Mouse (Mus musculus): ENCODE measurements around the gene Uckl1. TPM values are rescaled to one million over a fixed set of nuclear protein-coding genes. Genes with fewer than 3 reads are reported as not detected.

The Uckl1 gene
- polyA plus RNA-seq, 1 experiment from 2014 or later, result 49.1 TPM

GRCm38 (mm10) chr2:181537444-181538047 is 47.1 kb downstream of the Uckl1 start:
- no peak overlapping the region for H3K4me2 ChIP-seq (ENCODE audit: low read depth, low read length)
- H3K9me3 ChIP-seq (ENCODE audit: control insufficient read depth, low read length), result no peaks in the 10 kb centered on the region
- WGBS, result 73% methylated on average over 2 of the region's 2 CpGs
- 0 out of 2 replicates have a peak, but pooled peaks cover 2% of the 10 kb centered on the region for H3K4me1 ChIP-seq (replicated peaks; ENCODE audit: control insufficient read depth, insufficient read depth, low read length)
- H3K27me3 ChIP-seq (ENCODE audit: control insufficient read depth, insufficient read depth, low read depth, low read length), result no peaks in the 10 kb centered on the region
- H3K9ac ChIP-seq (ENCODE audit: low read length), result no peak overlapping the region
- no peaks in the 10 kb centered on the region; the same call in 1 of the 2 replicates for H3K36me3 ChIP-seq (ENCODE audit: control insufficient read depth, insufficient read depth, low read length)
- peak; percentile 65; the same call in 1 of the 2 replicates for ATAC-seq (ENCODE audit: low read depth)
- peak overlapping the region; percentile 7; the same call in 1 of the 2 replicates for H3K27ac ChIP-seq (ENCODE audit: low read length)
- H3K4me3 ChIP-seq (ENCODE audit: low read length), result no peak overlapping the region

DNA sequence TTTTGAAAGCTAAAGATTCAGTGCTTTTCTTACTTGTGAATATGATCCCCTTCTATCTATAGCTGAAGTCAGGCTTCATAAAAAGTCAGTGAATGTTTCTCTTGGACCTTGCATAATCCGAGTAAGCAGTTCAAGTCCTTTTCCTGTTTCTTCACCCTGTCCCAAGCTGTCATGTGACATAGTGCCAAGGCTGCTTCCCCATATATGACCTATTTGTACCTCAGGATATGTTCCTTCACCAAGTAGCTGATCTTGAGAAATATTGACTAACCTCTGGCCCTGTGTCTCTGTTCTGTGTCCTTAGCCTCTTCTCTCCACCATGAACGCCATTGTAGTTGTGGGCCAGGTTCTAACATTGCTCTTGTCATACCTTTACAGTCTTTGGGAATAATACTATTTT is 48.3 kb downstream of the Uckl1 start:
- ATAC-seq (ENCODE audit: low read depth), result no peak
- H3K4me1 ChIP-seq (replicated peaks; ENCODE audit: control insufficient read depth, insufficient read depth, low read length), result 0 out of 2 replicates have a peak, but pooled peaks cover 2% of the 10 kb centered on the region
- 79% methylated on average over 2 of the region's 2 CpGs for WGBS

GRCm38 (mm10) chr2:181532589-181532988 is 52.1 kb downstream of the Uckl1 start:
- H3K27ac ChIP-seq (ENCODE audit: low read length), result no peak overlapping the region
- H3K27me3 ChIP-seq (ENCODE audit: control insufficient read depth, insufficient read depth, low read depth, low read length), result no peaks in the 10 kb centered on the region
- 88% methylated on average over 3 of the region's 3 CpGs for WGBS
- H3K4me1 ChIP-seq (replicated peaks; ENCODE audit: control insufficient read depth, insufficient read depth, low read length), result 0 out of 2 replicates have a peak, but pooled peaks cover 2% of the 10 kb centered on the region
- H3K9me3 ChIP-seq (ENCODE audit: control insufficient read depth, low read length), result peaks cover 6% of the 10 kb centered on the region
- no peak overlapping the region for H3K9ac ChIP-seq (ENCODE audit: low read length)
- no peak overlapping the region for H3K4me2 ChIP-seq (ENCODE audit: low read depth, low read length)
- peaks cover 14% of the 10 kb centered on the region; the same call in 1 of the 2 replicates for H3K36me3 ChIP-seq (ENCODE audit: control insufficient read depth, insufficient read depth, low read length)
- no peak for ATAC-seq (ENCODE audit: low read depth)
- H3K4me3 ChIP-seq (ENCODE audit: low read length), result no peak overlapping the region

More for the DNA sequence above, 48.3 kb downstream of the Uckl1 start:
- Histone ChIP-seq H3K27ac (ENCODE audit: low read length) (no peak overlapping the region), H3K4me2 (ENCODE audit: low read depth, low read length) (no peak overlapping the region), H3K4me3 (ENCODE audit: low read length) (no peak overlapping the region), H3K9me3 (ENCODE audit: control insufficient read depth, low read length) (peaks cover under 1% of the 10 kb centered on the region), H3K36me3 (ENCODE audit: control insufficient read depth, insufficient read depth, low read length) (peaks cover 3% of the 10 kb centered on the region; the same call in 1 of the 2 replicates), H3K27me3 (ENCODE audit: control insufficient read depth, insufficient read depth, low read depth, low read length) (no peaks in the 10 kb centered on the region), H3K9ac (ENCODE audit: low read length) (no peak overlapping the region)

GRCm38 (mm10) chr2:181529076-181529475 is 55.6 kb downstream of the Uckl1 start:
- no peak overlapping the region for H3K4me2 ChIP-seq (ENCODE audit: low read depth, low read length)
- no peak overlapping the region for H3K4me3 ChIP-seq (ENCODE audit: low read length)
- 74% methylated on average over 1 of the region's 1 CpGs for WGBS
- no peaks in the 10 kb centered on the region for H3K27me3 ChIP-seq (ENCODE audit: control insufficient read depth, insufficient read depth, low read depth, low read length)
- H3K9me3 ChIP-seq (ENCODE audit: control insufficient read depth, low read length), result peaks cover 6% of the 10 kb centered on the region
- H3K36me3 ChIP-seq (ENCODE audit: control insufficient read depth, insufficient read depth, low read length), result peaks cover 14% of the 10 kb centered on the region; the same call in 1 of the 2 replicates
- ATAC-seq (ENCODE audit: low read depth), result no peak
- no peak overlapping the region for H3K27ac ChIP-seq (ENCODE audit: low read length)
- 0 out of 2 replicates have a peak, but pooled peaks cover 2% of the 10 kb centered on the region for H3K4me1 ChIP-seq (replicated peaks; ENCODE audit: control insufficient read depth, insufficient read depth, low read length)
- H3K9ac ChIP-seq (ENCODE audit: low read length), result no peak overlapping the region

DNA sequence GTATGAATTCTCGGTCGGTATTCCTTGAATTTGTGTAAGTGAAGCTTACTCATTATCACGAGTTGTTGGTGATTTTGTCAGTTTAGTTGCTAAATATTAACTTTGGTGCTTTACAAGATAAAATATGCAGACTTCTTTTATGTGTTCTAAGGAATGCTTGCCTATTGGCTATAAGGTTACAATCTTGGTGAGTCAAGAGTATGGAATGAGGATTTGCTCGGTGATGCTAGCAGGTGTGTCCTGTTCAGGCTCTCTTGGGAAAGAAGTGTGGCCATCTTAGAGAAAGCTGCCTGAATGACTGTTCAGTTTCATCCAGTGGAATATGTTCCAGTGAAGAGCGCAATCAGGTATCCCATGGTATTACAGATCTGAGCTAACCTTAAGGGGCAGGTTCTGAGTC is 59.2 kb downstream of the Uckl1 start:
- peaks cover 11% of the 10 kb centered on the region for H3K4me1 ChIP-seq (replicated peaks; ENCODE audit: control insufficient read depth, insufficient read depth, low read length)
- H3K36me3 ChIP-seq (ENCODE audit: control insufficient read depth, insufficient read depth, low read length), result peaks cover 7% of the 10 kb centered on the region
- ATAC-seq (ENCODE audit: low read depth), result no peak
- no peak overlapping the region for H3K4me2 ChIP-seq (ENCODE audit: low read depth, low read length)
- H3K27ac ChIP-seq (ENCODE audit: low read length), result no peak overlapping the region
- H3K4me3 ChIP-seq (ENCODE audit: low read length), result no peak overlapping the region
- H3K27me3 ChIP-seq (ENCODE audit: control insufficient read depth, insufficient read depth, low read depth, low read length), result no peaks in the 10 kb centered on the region
- 65% methylated on average over 5 of the region's 5 CpGs for WGBS
- peaks cover under 1% of the 10 kb centered on the region for H3K9me3 ChIP-seq (ENCODE audit: control insufficient read depth, low read length)
- H3K9ac ChIP-seq (ENCODE audit: low read length), result no peak overlapping the region

DNA sequence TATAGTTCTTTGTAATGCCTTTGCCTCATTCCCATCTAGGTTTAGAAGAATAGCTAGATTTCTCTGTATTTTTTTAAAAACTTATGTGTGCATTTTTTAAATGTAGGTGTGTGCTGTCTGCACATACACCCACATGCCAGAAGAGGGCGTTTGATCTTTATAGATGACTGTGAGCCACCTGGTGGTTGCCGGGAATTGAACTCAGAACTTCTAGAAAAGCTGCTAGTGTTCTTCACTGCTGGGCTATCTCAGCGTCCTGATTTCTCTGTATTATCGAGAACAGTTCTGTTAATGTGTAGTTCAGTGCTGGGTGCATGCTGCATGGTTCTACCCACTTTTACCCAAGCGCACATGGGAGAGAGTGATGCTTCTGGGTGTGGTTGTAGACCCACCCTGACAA is 61.9 kb downstream of the Uckl1 start:
- Histone ChIP-seq H3K36me3 (ENCODE audit: control insufficient read depth, insufficient read depth, low read length) (peaks cover 2% of the 10 kb centered on the region), H3K4me1 (replicated peaks; ENCODE audit: control insufficient read depth, insufficient read depth, low read length) (peaks cover 21% of the 10 kb centered on the region), H3K9ac (ENCODE audit: low read length) (no peak overlapping the region), H3K27me3 (ENCODE audit: control insufficient read depth, insufficient read depth, low read depth, low read length) (no peaks in the 10 kb centered on the region), H3K4me2 (ENCODE audit: low read depth, low read length) (no peak overlapping the region), H3K4me3 (ENCODE audit: low read length) (no peak overlapping the region), H3K27ac (ENCODE audit: low read length) (no peak overlapping the region), H3K9me3 (ENCODE audit: control insufficient read depth, low read length) (no peaks in the 10 kb centered on the region)
- no peak for ATAC-seq (ENCODE audit: low read depth)
- 65% methylated on average over 5 of the region's 5 CpGs for WGBS

GRCm38 (mm10) chr2:181521491-181521890 is 63.2 kb downstream of the Uckl1 start:
- H3K4me3 ChIP-seq (ENCODE audit: low read length), result peak overlapping the region; percentile 81
- WGBS, result 27% methylated on average over 10 of the region's 10 CpGs
- peak overlapping the region; percentile 92 for H3K9ac ChIP-seq (ENCODE audit: low read length)
- H3K9me3 ChIP-seq (ENCODE audit: control insufficient read depth, low read length), result no peaks in the 10 kb centered on the region
- H3K36me3 ChIP-seq (ENCODE audit: control insufficient read depth, insufficient read depth, low read length), result peaks cover 13% of the 10 kb centered on the region
- no peak for ATAC-seq (ENCODE audit: low read depth)
- no peak overlapping the region; the same call in 1 of the 2 replicates for H3K27ac ChIP-seq (ENCODE audit: low read length)
- H3K27me3 ChIP-seq (ENCODE audit: control insufficient read depth, insufficient read depth, low read depth, low read length), result no peaks in the 10 kb centered on the region
- peak overlapping the region; percentile 81 for H3K4me2 ChIP-seq (ENCODE audit: low read depth, low read length)
- H3K4me1 ChIP-seq (replicated peaks; ENCODE audit: control insufficient read depth, insufficient read depth, low read length), result peaks cover 21% of the 10 kb centered on the region

GRCm38 (mm10) chr2:181520936-181521227 is 63.8 kb downstream of the Uckl1 start:
- H3K36me3 ChIP-seq (ENCODE audit: control insufficient read depth, insufficient read depth, low read length), result peaks cover 19% of the 10 kb centered on the region
- 0% methylated on average over 17 of the region's 17 CpGs for WGBS
- H3K9ac ChIP-seq (ENCODE audit: low read length), result peak overlapping the region; percentile 92
- no peaks in the 10 kb centered on the region for H3K9me3 ChIP-seq (ENCODE audit: control insufficient read depth, low read length)
- peak overlapping the region; percentile 99 for H3K27ac ChIP-seq (ENCODE audit: low read length)
- H3K4me2 ChIP-seq (ENCODE audit: low read depth, low read length), result peak overlapping the region; percentile 81
- peak overlapping the region; percentile 81 for H3K4me3 ChIP-seq (ENCODE audit: low read length)
- H3K27me3 ChIP-seq (ENCODE audit: control insufficient read depth, insufficient read depth, low read depth, low read length), result no peaks in the 10 kb centered on the region
- no peak for ATAC-seq (ENCODE audit: low read depth)
- H3K4me1 ChIP-seq (replicated peaks; ENCODE audit: control insufficient read depth, insufficient read depth, low read length), result peaks cover 21% of the 10 kb centered on the region

DNA sequence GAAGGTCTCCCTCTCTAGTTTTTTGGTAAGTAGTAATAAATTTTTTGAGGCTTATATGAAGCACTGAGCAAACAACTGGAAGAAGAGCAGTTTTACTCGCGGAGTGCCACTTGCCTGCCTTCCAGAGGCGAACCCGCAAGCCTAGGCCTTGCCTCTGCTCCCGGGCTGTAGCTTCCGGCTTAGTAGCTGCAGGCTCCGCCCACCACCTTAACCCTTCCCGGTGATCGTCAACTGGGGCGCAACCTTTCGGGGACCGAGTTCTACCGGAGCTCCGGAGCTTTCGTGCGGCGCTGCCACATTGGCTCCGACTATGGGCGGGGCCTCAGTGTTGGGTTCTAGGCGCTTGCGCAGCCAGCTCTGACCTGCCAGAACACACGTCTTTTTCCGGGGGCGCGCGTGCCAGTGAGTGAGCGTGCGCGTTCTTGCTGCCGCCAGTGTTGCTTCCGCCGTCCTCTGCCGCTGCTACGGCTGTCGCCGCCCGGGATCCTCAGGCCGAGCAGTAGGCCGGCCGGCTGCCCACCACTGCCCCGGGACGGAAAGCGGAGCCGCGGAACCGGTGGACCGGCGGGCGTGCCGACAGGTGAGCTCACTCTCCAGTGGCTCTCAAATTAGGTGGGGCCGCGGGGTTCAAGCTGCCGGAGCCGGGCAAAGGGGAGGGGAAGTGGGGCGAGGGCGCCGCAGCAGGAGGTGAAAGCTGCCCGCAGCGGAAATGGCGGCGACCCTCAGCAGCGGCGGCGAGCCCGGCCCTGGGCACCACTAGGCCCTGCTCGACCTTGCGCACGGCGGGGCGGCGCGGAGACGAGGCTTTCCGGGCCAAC is 64.4 kb downstream of the Uckl1 start, which contains the start of gene Dnajc5:
Gene Dnajc5 (plus strand): TSS at position 368 of the 818 bp plus-strand sequence.
- WGBS, result 0% methylated on average over 74 of the region's 74 CpGs
- H3K27ac ChIP-seq (ENCODE audit: low read length), result peak within 1 kb of the TSS; percentile 99
- peak within 1 kb of the TSS; percentile 81 for H3K4me3 ChIP-seq (ENCODE audit: low read length)
- ATAC-seq (ENCODE audit: low read depth), result peak; percentile 97
- H3K9ac ChIP-seq (ENCODE audit: low read length), result peak within 1 kb of the TSS; percentile 92
- H3K36me3 ChIP-seq (ENCODE audit: control insufficient read depth, insufficient read depth, low read length), result peaks cover 23% of the 10 kb centered on the region
- H3K9me3 ChIP-seq (ENCODE audit: control insufficient read depth, low read length), result no peaks in the 10 kb centered on the region
- H3K27me3 ChIP-seq (ENCODE audit: control insufficient read depth, insufficient read depth, low read depth, low read length), result no peaks in the 10 kb centered on the region
- peak within 1 kb of the TSS; percentile 81 for H3K4me2 ChIP-seq (ENCODE audit: low read depth, low read length)
- peaks cover 21% of the 10 kb centered on the region for H3K4me1 ChIP-seq (replicated peaks; ENCODE audit: control insufficient read depth, insufficient read depth, low read length)
